Mouse (Mus musculus) thymus, adult 2 months (tissue): ENCODE results near the gene Lonp2. TPM values are rescaled to one million over a fixed set of nuclear protein-coding genes. Genes with fewer than 3 reads are reported as not detected.

Experiments used
- DNase-seq: peaks from one replicate; pipeline ENCODE4 v3.0.0; 2021
- H3K27ac ChIP-seq: fragments of 200-500 bp; 2 replicates; pipeline ENCODE4 v1.5.1; 2012; ENCODE audit warnings: low read length, control low read depth; ENCODE audit not compliant: control insufficient read depth, insufficient read depth
- H3K27me3 ChIP-seq: fragments of 200-500 bp; 2 replicates; pipeline ENCODE4 v1.6.1; 2012; ENCODE audit warnings: mild to moderate bottlenecking, low read length, moderate library complexity, mixed read lengths; ENCODE audit not compliant: control insufficient read depth, insufficient read depth
- H3K36me3 ChIP-seq: fragments of 200-500 bp; 2 replicates; pipeline ENCODE4 v1.6.1; 2012; ENCODE audit warnings: mild to moderate bottlenecking, low read length, moderate library complexity; ENCODE audit not compliant: control insufficient read depth, insufficient read depth
- H3K4me1 ChIP-seq: fragments of 200-500 bp; replicated peaks from 2 replicates; pipeline ENCODE4 v1.6.1; 2012; ENCODE audit warnings: low read length; ENCODE audit not compliant: control insufficient read depth, insufficient read depth
- H3K4me3 ChIP-seq: fragments of 200-500 bp; 2 replicates; pipeline ENCODE4 v1.5.1; 2012; ENCODE audit warnings: mild to moderate bottlenecking, low read length, control low read depth, moderate library complexity; ENCODE audit not compliant: control insufficient read depth, insufficient read depth
- CTCF ChIP-seq: fragments of 200-500 bp; IDR thresholded peaks from 2 replicates; pipeline ENCODE4 v1.5.1; 2012; ENCODE audit warnings: mild to moderate bottlenecking, control low read depth, low read length, moderate library complexity, borderline replicate concordance; ENCODE audit not compliant: control insufficient read depth, poor library complexity, insufficient read depth; ENCODE audit errors: extremely low read depth
- POLR2A ChIP-seq: fragments of 200-500 bp; IDR thresholded peaks from 2 replicates; pipeline ENCODE4 v1.6.1; 2012; ENCODE audit warnings: mild to moderate bottlenecking, low read length, control low read depth, moderate library complexity; ENCODE audit not compliant: control insufficient read depth, poor library complexity, insufficient read depth; ENCODE audit errors: extremely low read depth
- WGBS: fragments of 180-500 bp; shearing (Covaris S2); methylation state at CpG from one replicate; pipeline ENCODE4 v1.1.7; 2018; 5-methylcytosine and 5-hydroxymethylcytosine counted together
- polyA plus RNA-seq: library from polyadenylated mRNA; depleted of rRNA; stranded (reverse); fragments of >200 nt; gene quantifications from 2 replicates; pipeline ENCODE4 v1.2.3, GENCODE M21; 2012

Lonp2 gene
- polyA plus RNA-seq, 1 experiment: 63.3 TPM

DNA sequence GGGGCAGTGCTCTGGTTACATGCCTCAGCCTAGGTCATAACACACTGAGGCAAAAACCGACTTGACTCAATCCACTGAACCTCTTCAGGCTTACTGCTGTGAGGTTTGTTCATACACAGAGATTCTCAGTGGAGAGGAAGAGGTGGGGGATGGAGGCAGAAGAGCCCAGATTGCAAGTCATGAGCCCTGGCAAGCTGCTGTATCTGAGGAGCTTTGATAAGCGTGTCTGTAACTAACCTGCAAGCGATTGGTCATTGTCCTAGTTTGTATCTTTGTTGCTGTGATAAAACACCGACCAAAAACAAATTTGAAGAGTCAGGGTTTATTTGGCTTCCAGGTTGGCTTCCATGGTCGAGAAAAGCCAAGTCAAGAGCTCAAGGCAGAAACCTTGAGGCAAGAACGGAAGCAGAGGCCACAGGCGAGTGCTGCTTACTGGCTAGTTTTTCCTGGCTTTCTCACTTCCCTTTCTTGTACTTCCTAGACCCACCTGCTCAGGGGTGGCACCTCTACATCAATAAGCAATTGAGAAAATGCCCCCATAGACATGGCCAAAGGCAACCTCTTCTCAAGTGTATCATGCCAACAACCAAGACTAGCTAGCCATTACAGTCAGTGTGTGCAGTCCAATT lies 6.0 kb upstream of the Lonp2 start:
- no peaks in the 10 kb centered on the region for H3K27me3 ChIP-seq
- no peak overlapping the region for H3K4me3 ChIP-seq
- TF ChIP-seq CTCF (no peak), POLR2A (no peak)
- no peak for DNase-seq
- no peaks in the 10 kb centered on the region for H3K36me3 ChIP-seq
- 27% methylated on average over 7 of the region's 7 CpGs for WGBS
- H3K4me1 ChIP-seq: no peaks in the 10 kb centered on the region
- H3K27ac ChIP-seq: no peak overlapping the region

DNA sequence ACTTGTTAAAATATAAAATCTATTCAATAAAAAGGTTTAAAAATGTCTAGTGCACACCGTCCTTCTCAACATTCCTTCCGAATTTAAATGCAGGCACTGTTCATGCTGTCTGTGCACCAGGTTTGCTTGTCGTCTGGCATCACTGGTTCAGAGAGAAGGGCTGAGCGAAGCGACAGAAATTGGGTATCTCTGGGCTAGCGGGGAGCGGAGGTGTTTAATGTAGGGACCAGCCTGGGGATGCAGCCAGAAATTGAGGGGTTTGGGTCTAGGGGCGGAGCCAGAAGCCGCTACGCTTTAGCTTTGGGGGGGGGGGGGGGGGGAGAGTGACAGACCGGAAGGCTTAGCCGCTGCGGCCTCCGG lies 312 bp upstream of the Lonp2 start:
- peak overlapping the region; percentile 58 for H3K4me3 ChIP-seq
- H3K27ac ChIP-seq: peak overlapping the region; percentile 74
- H3K4me1 ChIP-seq: peaks cover 8% of the 10 kb centered on the region
- DNase-seq: no peak
- H3K27me3 ChIP-seq: no peaks in the 10 kb centered on the region
- H3K36me3 ChIP-seq: no peaks in the 10 kb centered on the region
- 2% methylated on average over 13 of the region's 14 CpGs for WGBS
- no peak for TF ChIP-seq CTCF
- no peak for TF ChIP-seq POLR2A

DNA sequence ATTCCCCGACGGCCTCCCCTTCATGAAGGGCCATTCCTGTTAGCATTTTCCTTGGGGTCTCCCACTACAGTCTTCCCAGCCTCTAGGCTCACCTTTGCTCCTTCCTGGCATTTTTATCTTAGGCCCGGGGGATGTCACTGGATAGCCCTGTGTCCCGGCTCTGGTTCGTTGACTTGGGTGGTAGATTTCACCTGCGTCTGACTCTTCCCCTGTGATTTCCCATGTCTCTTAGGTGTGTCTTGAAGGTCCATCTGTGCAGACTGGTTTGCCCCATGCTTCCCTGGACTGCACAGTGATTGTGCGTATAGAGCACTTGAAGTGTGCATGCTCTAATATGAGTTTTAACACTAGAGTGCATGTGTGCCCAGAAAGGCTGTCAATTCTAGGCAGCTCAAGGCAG lies 1.1 kb downstream of the Lonp2 start:
- DNase-seq: peak; percentile 12
- TF ChIP-seq POLR2A (no peak), CTCF (no peak)
- WGBS: 19% methylated on average over 7 of the region's 7 CpGs
- Histone ChIP-seq H3K27me3 (no peaks in the 10 kb centered on the region), H3K4me1 (peaks cover 8% of the 10 kb centered on the region), H3K4me3 (peak overlapping the region; percentile 58), H3K27ac (peak overlapping the region; percentile 34; the same call in 1 of the 2 replicates), H3K36me3 (no peaks in the 10 kb centered on the region)

DNA sequence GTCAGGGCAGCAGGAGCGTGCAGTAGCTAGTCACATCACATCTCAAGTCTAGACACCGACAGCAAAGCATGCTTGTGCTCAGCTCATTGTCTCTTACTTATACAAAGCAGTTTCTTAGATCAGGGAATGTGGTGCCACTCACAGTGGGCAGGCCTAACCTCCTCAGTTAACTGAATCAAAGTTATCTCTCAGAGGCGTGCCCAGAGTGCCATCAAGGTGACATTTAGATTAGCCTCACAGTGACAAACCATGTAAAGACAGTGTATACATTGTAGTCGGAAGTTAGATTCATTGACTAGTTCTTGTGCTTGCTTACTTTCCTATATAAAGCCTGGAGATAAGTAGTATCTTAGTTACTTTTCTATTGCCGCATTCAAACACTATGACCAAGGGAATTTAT lies 6.4 kb downstream of the Lonp2 start:
- peaks cover 4% of the 10 kb centered on the region; the same call in 1 of the 2 replicates for H3K4me1 ChIP-seq
- TF ChIP-seq POLR2A: no peak
- TF ChIP-seq CTCF: no peak
- H3K27ac ChIP-seq: no peak overlapping the region
- no peaks in the 10 kb centered on the region for H3K27me3 ChIP-seq
- DNase-seq: no peak
- 96% methylated on average over 5 of the region's 5 CpGs for WGBS
- H3K36me3 ChIP-seq: peaks cover 37% of the 10 kb centered on the region
- H3K4me3 ChIP-seq: no peak overlapping the region

DNA sequence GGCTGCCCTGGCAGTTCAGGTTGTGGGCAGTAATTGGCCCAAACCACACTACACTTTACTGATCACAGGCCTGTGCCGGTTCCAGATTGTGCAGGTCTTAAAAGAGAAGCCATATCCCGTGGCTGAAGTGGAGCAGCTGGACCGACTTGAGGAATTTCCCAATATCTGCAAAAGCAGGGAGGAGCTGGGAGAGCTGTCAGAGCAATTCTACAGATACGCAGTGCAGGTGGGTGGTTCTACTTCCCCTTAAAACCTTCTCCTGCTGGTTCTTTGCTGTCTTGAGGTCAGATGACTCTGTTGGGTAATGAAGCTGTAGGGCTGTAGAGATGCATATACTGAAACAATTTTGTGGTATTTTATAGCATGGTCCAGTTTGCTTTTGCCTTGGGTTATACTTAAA lies 7.6 kb downstream of the Lonp2 start:
- TF ChIP-seq CTCF (no peak), POLR2A (no peak)
- Histone ChIP-seq H3K27ac (no peak overlapping the region), H3K36me3 (peaks cover 48% of the 10 kb centered on the region), H3K4me1 (peaks cover 3% of the 10 kb centered on the region; the same call in 1 of the 2 replicates), H3K27me3 (no peaks in the 10 kb centered on the region), H3K4me3 (no peak overlapping the region)
- 82% methylated on average over 4 of the region's 4 CpGs for WGBS
- DNase-seq: no peak

DNA sequence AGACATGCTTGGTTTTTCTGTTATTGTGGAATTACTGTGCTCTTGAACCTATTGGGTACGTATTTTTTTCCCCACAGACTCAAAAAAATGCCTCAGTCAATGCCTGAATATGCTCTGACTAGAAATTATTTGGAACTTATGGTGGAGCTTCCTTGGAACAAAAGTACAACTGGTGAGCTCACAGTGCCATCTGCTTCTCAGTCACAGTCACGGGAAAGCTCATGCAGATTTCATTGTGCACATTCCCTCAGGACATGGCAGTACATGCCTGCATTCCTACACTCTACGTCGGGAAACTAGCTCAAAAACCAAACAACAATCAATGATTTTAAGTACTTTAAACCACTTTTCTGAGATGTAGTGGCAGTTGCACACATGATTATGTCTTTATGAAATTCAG lies 14.0 kb downstream of the Lonp2 start:
- H3K27me3 ChIP-seq: no peaks in the 10 kb centered on the region
- no peaks in the 10 kb centered on the region for H3K4me1 ChIP-seq
- H3K4me3 ChIP-seq: no peak overlapping the region
- no peak overlapping the region for H3K27ac ChIP-seq
- 92% methylated on average over 4 of the region's 4 CpGs for WGBS
- DNase-seq: no peak
- TF ChIP-seq CTCF (no peak), POLR2A (no peak)
- peaks cover 82% of the 10 kb centered on the region for H3K36me3 ChIP-seq

DNA sequence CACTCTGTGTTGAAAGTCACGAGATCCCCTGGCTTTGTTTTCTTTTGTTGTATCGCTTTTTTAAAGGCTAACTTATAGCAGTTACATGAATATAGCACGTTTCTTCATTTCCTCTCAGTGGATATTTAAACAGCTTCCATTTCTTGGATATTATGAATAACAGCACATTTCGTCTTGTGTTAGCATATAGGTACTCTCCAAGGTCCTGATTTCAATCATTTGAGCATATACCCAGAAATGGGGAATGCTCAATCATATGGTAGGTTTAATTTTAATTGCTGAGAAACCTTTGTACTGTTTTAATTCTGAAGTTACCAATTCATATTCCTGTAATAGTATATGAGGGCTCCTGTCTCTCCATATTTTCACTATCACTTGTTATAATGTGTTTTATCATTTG lies 15.1 kb downstream of the Lonp2 start:
- DNase-seq: no peak
- Histone ChIP-seq H3K27me3 (no peaks in the 10 kb centered on the region), H3K4me3 (no peak overlapping the region), H3K27ac (no peak overlapping the region), H3K36me3 (peaks cover 81% of the 10 kb centered on the region), H3K4me1 (no peaks in the 10 kb centered on the region)
- no peak for TF ChIP-seq POLR2A
- no peak for TF ChIP-seq CTCF
- 92% methylated on average over 4 of the region's 4 CpGs for WGBS
